Mouse (Mus musculus) spleen, adult 2 months (tissue): ENCODE data around the gene Tyw1.

Experiments
- CTCF ChIP-seq: fragments of 200-500 bp; IDR thresholded peaks from 2 replicates; pipeline ENCODE4 v1.5.1; 2011; ENCODE audit warnings: mild to moderate bottlenecking, inconsistent platforms; ENCODE audit not compliant: insufficient read depth, insufficient read length, insufficient replicate concordance; ENCODE audit errors: extremely low read depth
- POLR2A ChIP-seq: fragments of 200-500 bp; IDR thresholded peaks from 2 replicates; pipeline ENCODE4 v1.6.1; 2011; ENCODE audit warnings: low read depth, low read length, inconsistent platforms

GRCm38 (mm10) chr5:130288106-130288505 lies 32.7 kb downstream of the Tyw1 start:
- TF ChIP-seq POLR2A (no peak), CTCF (no peak)
